Mouse (Mus musculus) brain, embryonic 14.5 days (tissue): ENCODE measurements around the gene Spsb1. TPM values are rescaled to one million over a fixed set of nuclear protein-coding genes. Genes with fewer than 3 reads are reported as not detected.

Source experiments
- DNase-seq: peaks from one replicate; pipeline ENCODE4 v3.0.0-alpha.2; 2011; ENCODE audit warnings: low read depth
- CTCF ChIP-seq: fragments of 200-500 bp; IDR thresholded peaks from 2 replicates; pipeline ENCODE4 v1.5.1; 2012; ENCODE audit warnings: inconsistent platforms, mild to moderate bottlenecking, moderate library complexity, borderline replicate concordance; ENCODE audit not compliant: insufficient read depth, insufficient read length; ENCODE audit errors: extremely low read depth
- POLR2A ChIP-seq: fragments of 200-500 bp; IDR thresholded peaks from 2 replicates; pipeline ENCODE4 v1.6.1; 2012; ENCODE audit warnings: mild to moderate bottlenecking, inconsistent platforms, borderline replicate concordance; ENCODE audit not compliant: poor library complexity, insufficient read depth, insufficient read length, severe bottlenecking; ENCODE audit errors: extremely low read depth
- polyA plus RNA-seq: library from polyadenylated mRNA; depleted of rRNA; stranded (reverse); fragments of >200 nt; gene quantifications from 2 replicates; pipeline ENCODE4 v1.2.3, GENCODE M21; 2012

Gene Spsb1
- polyA plus RNA-seq, 1 experiment, result 6.4 TPM

GRCm38 (mm10) chr4:149944214-149944613 is 10.6 kb downstream of the Spsb1 start:
- no peak for TF ChIP-seq POLR2A
- TF ChIP-seq CTCF, result no peak
- DNase-seq, result peak; percentile 51

- TF ChIP-seq CTCF (no peak), POLR2A (no peak)
- peak; percentile 51 for DNase-seq
Observed at GRCm38 (mm10) chr4:149942831-149943741, 11.8 kb downstream of the Spsb1 start.

- peak; percentile 34 for DNase-seq
- TF ChIP-seq CTCF, result no peak
- no peak for TF ChIP-seq POLR2A
Observed at GRCm38 (mm10) chr4:149941067-149941755, 13.6 kb downstream of the Spsb1 start.

- no peak for DNase-seq
- TF ChIP-seq CTCF (no peak), POLR2A (no peak)
Observed at GRCm38 (mm10) chr4:149938701-149939100, 16.1 kb downstream of the Spsb1 start.

GRCm38 (mm10) chr4:149936921-149937320 is 17.9 kb downstream of the Spsb1 start:
- TF ChIP-seq CTCF, result no peak
- TF ChIP-seq POLR2A, result no peak
- DNase-seq, result no peak

GRCm38 (mm10) chr4:149935470-149935869 is 19.4 kb downstream of the Spsb1 start:
- no peak for TF ChIP-seq POLR2A
- no peak for TF ChIP-seq CTCF
- DNase-seq, result no peak

- no peak for DNase-seq
- no peak for TF ChIP-seq CTCF
- no peak for TF ChIP-seq POLR2A
Observed at GRCm38 (mm10) chr4:149933519-149934245, 21.2 kb downstream of the Spsb1 start.

- DNase-seq, result no peak
- TF ChIP-seq CTCF, result no peak
- TF ChIP-seq POLR2A, result no peak
Observed at GRCm38 (mm10) chr4:149933025-149933424, 21.8 kb downstream of the Spsb1 start.

GRCm38 (mm10) chr4:149932108-149932815 is 22.6 kb downstream of the Spsb1 start:
- TF ChIP-seq CTCF (no peak), POLR2A (no peak)
- DNase-seq, result no peak

- TF ChIP-seq CTCF, result no peak
- TF ChIP-seq POLR2A, result no peak
- no peak for DNase-seq
Observed at GRCm38 (mm10) chr4:149930755-149931154, 24.1 kb downstream of the Spsb1 start.
